Mouse (Mus musculus) heart, postnatal 10 days (tissue): ENCODE results near the gene BC048403. TPM values are rescaled to one million over a fixed set of nuclear protein-coding genes. Genes with fewer than 3 reads are reported as not detected.

Experiments used
- DNase-seq, 2 experiments: peaks; one replicate each; pipeline ENCODE4 v3.0.0; 2021
- intact Hi-C: fragments of 180-260 bp; cut with DNase I; formaldehyde crosslinking; loops from one replicate; pipeline ENCODE4 v1.15.1; 2025
- total RNA-seq, 2 experiments: library from RNA; stranded (reverse); gene quantifications; 2 replicates each; pipeline ENCODE4 v1.2.3; 2021

BC048403 gene
- total RNA-seq: 1 to 10 TPM; 2.5 to 2.7 TPM

- intact Hi-C loops: loop anchor here (5.0 kb wide), 1 partner anchor 113 kb away; the partner anchor contains the start of gene Xpot
- peak; percentile 89 to 90 for DNase-seq
These were observed at the start of gene BC048403 for GRCm38 (mm10) chr10:121739548-121740505. TSS of gene BC048403 (plus strand) at chr10:121739937.

DNA sequence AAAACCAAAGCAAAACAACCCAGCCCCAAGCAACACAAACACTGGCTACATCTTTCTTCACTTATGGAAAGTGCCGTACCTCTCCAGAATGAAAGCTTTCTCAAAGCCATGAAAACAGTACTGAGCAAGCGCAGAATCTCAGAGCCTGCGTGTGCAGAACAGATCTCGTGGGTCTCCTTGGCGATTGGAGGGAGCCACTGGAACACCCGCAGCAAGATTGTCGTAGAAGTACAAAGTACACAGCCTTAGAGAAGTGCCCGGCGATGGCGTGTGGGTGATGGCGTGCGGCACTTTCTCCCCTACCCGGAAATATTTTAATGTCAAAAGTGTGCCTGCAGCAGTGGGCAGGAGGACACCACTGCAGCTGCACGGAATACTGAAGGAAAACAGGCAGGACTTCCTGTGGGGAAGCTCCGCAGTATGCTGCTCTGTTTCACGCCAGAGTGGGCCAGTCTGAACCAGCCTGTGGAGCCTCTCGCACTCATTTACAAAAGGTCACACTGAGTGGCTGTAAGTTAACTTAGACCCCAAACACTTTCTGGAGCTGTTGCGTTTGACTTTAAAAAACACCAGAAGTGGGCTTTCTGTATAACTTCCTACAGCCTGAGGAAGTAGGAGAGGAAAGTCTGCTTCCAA, 46.7 kb upstream of the BC048403 start:
- DNase-seq: peak in 1 of 2 experiments; percentile 5
- intact Hi-C loops: no loop called here

DNA sequence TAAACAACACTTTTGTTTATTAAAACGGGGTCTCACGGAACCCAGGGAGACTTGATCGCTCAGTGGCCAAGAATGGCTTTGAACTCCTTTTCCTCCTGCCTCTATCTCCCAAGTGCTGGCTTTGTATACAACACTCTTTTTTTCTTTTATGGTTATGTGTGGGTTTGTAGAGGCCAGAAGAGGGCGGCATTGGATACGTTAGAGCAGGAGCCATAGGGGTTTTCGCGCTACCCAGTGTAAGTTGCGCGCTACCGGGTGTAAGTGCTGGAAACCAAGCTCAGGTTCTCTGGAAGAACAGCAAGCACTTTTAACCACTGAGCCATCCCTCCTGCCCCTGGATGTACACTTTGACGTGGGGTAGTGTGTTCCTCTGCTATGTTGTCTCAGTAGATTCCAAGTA, 45.2 kb upstream of the BC048403 start:
- no peak for DNase-seq
- intact Hi-C loops: no loop called here

DNA sequence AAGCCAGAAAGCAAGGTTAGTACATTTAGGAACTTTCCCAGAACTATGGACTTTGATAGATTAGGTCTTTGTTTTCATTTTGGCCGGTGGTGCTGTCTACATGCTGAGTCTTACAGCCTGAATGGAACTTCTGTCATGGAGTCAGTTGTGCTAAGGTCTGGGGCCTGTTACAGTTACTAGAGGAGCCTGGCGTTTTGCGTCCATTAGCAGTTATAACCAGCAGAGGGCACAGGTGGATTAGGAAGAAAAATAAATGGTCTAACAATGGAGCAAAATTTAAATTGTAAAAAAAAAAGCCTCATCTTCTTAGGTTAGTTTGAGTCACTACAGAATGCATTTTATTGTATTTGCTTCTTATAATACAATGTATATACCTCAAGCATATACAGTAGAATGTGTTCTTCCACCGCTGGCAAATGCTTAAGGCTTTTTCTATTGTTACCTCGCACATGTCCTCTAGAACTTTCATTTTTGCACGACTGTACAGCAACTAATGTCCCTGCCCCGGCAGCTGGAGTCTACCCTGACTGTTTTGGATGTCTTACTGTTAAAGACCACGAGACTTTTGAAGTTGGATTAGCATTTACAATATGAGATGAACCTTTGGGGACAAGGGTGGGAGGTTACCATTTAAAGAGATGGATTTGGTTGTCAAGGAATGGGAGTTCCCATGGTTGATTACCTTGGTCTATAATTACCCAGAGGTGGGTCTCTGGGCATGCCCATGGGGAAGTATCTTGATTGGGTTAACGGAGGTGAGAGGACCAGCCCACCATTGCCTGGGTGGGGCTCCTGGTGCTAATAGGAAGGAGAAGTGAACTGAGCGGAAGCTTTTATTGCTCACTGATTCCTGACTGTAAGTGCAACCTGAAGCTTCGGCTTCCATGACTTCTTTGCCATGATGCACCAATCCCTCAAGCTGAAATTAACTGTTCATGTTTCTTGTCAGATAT, 38.2 kb upstream of the BC048403 start:
- peak; percentile 75 to 83 for DNase-seq
- intact Hi-C loops: loop anchor here (1.0 to 10.0 kb wide), 3 partner anchors 63 to 351 kb away; no protein-coding TSS in a partner anchor

DNA sequence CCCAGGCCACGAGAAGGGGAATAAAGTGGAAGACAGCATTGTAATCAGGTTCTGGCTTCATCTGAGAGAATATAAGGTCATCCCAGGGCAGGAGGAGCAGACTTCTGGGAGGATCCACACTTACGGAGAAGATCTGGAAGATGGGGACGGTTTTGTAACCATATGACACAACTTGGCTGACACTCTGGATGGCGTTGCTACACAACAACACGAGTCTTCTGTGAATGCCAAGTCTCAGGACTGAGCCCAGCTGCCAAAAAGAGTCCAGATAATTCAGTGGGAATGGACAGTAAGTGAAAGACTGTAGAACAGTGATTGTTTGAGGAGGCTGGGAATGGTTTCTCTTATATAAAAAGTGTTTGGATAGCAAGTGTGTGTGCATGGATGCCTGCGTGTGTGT, 36.1 kb upstream of the BC048403 start:
- DNase-seq: peak; percentile 66 to 75
- intact Hi-C loops: loop anchor here (5.0 to 10.0 kb wide), 2 partner anchors 61 to 129 kb away; no protein-coding TSS in a partner anchor

- DNase-seq: peak; percentile 13 to 14
- intact Hi-C loops: loop anchor here (5.0 to 10.0 kb wide), 2 partner anchors 60 to 127 kb away; no protein-coding TSS in a partner anchor
These were observed 34.9 kb upstream of the BC048403 start for GRCm38 (mm10) chr10:121704871-121705270.

DNA sequence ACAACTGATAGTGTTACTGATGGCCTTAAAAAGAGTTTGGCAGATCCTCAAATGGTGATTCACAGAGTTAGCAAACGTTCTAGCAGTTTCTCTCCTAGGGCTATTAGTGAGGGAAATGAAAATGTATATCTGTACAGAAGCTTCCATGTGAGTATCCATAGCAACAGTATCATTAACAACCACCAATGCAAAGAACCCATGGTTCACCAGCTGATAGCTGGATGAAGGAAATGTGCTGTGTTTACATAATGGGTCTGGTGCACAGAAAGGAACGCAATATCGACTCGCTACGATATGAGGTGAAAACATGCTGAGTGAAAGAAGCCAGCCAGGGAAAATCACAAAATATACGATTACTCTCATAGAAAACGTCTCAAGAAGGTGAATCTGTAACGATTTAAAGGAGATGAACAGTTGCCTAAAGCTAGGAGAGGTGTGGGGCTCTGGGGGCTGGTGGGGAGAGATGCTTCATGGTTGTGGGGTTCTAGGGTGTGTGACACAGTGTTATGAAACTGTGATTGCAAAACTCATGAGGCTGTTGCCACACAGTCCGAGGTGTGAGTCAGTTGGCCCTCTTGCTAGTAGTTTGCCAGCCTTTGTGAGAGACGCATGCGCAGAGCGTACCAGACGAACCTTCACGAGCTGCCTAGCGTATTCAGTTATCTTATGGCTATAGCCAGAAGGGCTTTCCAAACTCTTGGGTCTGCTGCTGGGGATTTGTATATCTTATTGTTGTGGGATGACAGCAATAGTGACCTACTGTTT, 34.2 kb upstream of the BC048403 start:
- intact Hi-C loops: loop anchor here (10.0 kb wide), 1 partner anchor 59 kb away; no protein-coding TSS in a partner anchor
- peak in 1 of 2 experiments; percentile 3 for DNase-seq

DNA sequence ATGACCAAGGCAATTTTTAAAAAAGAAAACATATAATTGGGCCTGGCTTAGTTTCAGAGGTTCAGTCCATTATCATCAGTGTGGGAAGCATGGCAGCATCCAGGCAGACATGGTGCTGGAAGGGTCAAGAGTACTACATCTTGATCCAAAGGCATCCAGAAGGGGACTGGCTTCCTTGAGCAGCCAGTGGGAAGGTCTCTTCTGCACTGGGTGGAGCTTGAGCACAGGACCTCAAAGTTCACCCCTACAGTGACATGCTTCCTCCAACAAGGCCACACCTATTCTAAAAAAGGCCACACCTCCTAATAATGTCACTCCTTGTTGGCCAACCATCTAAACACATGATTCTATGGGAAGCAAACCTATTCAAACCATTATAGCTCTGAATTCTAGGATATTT, 22.9 kb upstream of the BC048403 start:
- intact Hi-C loops: no loop called here

GRCm38 (mm10) chr10:121718896-121719585, 20.7 kb upstream of the BC048403 start:
- DNase-seq: no peak
- intact Hi-C loops: no loop called here

More for the DNA sequence above, 22.9 kb upstream of the BC048403 start:
- DNase-seq: no peak

DNA sequence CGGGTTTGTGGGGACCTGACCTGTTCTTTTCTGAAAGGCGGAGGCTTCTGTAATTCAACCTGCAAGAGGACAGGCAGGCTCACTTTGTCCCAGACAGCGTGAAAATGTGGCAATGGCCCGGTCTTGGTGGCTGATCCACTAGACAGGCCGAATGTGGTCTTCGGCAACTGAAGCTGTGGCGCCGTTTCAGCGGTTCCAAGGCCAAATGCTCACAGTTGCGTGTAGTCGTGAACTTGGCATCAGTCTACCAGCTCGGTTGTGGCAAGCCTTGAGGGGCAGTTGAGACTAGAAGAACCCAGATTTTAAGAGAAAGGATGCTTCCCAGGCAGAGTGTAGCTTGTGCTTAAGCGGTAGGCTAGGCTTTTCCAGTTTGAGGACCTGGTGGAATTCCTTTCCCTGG, 19.0 kb upstream of the BC048403 start:
- intact Hi-C loops: no loop called here
- DNase-seq: no peak

DNA sequence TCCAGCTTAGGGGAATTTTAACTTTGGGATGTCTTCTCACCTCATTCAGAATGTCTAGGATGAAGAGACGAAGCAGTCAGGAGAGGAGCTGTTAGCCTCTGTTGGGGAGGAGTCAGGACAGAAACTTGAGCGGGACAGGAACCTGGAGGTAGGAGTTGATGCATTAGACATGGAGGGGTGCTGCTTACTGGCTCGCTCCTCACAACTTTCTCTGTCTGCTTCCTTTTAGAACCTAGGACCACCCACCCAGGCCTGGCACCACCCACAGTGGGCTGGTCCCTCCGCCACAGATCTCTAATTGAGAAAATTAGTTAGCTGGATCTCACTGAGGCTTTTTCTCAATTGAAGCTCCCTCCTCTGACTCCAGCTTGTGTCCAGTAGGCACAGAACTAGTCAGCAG, 13.2 kb upstream of the BC048403 start:
- no peak for DNase-seq
- intact Hi-C loops: no loop called here

- intact Hi-C loops: no loop called here
- no peak for DNase-seq
These were observed 12.6 kb upstream of the BC048403 start for GRCm38 (mm10) chr10:121727151-121727550.

- intact Hi-C loops: no loop called here
- DNase-seq: no peak
These were observed 11.5 kb upstream of the BC048403 start for GRCm38 (mm10) chr10:121728226-121728625.

GRCm38 (mm10) chr10:121731048-121731725, 8.6 kb upstream of the BC048403 start:
- intact Hi-C loops: no loop called here
- DNase-seq: no peak

- DNase-seq: no peak
- intact Hi-C loops: no loop called here
These were observed 7.2 kb upstream of the BC048403 start for GRCm38 (mm10) chr10:121732542-121732941.

- intact Hi-C loops: loop anchor here (5.0 kb wide), 1 partner anchor 110 kb away; the partner anchor contains the start of gene Xpot
These were observed 2.5 kb upstream of the BC048403 start for GRCm38 (mm10) chr10:121737256-121737655.

GRCm38 (mm10) chr10:121742336-121742735, 2.6 kb downstream of the BC048403 start:
- intact Hi-C loops: no loop called here
- DNase-seq: no peak

More at GRCm38 (mm10) chr10:121737256-121737655, 2.5 kb upstream of the BC048403 start:
- DNase-seq: no peak

- DNase-seq: no peak
- intact Hi-C loops: no loop called here
These were observed 10.4 kb downstream of the BC048403 start for GRCm38 (mm10) chr10:121750175-121750574.
